Comparison of ENCODE assay signal across 8 mouse cellular contexts in the genomic region with DNA sequence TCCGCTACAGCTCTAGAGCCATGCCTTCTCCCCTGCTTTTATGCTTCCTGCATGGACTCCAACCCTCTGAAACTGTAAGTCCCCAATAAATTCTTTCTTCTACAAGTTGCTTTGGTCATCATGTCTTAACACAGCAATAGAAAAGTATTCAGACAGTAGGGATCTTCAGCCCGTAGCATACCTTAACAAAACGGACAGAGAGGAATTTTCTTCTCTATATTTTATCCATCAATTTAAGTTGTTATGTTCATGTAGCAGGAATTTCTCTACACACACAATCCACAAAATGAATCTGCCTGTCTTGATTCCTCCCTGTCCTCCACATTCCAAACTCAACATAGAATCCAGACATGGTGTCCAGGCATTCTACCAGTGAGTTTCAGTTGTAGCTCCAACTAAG. TPM values are rescaled to one million over a fixed set of nuclear protein-coding genes. Genes with fewer than 3 reads are reported as not detected.
DNase-seq lines count a peak whose midpoint lies in the region; ATAC-seq lines count a peak whose summit lies in the region.

A gene (minus strand): TSS at position 101 of the 400 bp plus-strand sequence.

- DNase-seq in layer of hippocampus, adult 8-10 months (ENCODE audit: low spot score in 2 of 2), result no peak
- DNase-seq in layer of hippocampus, adult 9-10 months (ENCODE audit: low spot score), result no peak
- no peak for DNase-seq in embryonic facial prominence, embryonic 14.5 days (ENCODE audit: low spot score)
- no peak for DNase-seq in layer of hippocampus, postnatal 10 days (ENCODE audit: low spot score in 2 of 2)
- DNase-seq in thymus, postnatal 0 days (ENCODE audit: low spot score), result no peak
- no peak for DNase-seq in spleen, adult 12 weeks (ENCODE audit: low spot score)
- no peak for DNase-seq in B cell, adult 2 months

- no peak within 1 kb of the TSS for H3K9ac ChIP-seq in embryonic facial prominence, embryonic 14.5 days (ENCODE audit: low read depth, low read length)
- peak within 1 kb of the TSS; percentile 70; the same call in 1 of the 2 replicates for H3K9ac ChIP-seq in neural tube, embryonic 13.5 days

- H3K27ac ChIP-seq in embryonic facial prominence, embryonic 14.5 days (replicated peaks; ENCODE audit: low read depth, low read length), result no peak within 1 kb of the TSS
- H3K27ac ChIP-seq in neural tube, embryonic 13.5 days (replicated peaks), result peak within 1 kb of the TSS; percentile 90

- WGBS in embryonic facial prominence, embryonic 14.5 days, result 95% methylated on average over 3 of the region's 3 CpGs
- 96% methylated on average over 3 of the region's 3 CpGs for WGBS in neural tube, embryonic 13.5 days

- no peaks in the 10 kb centered on the region for H3K36me3 ChIP-seq in embryonic facial prominence, embryonic 14.5 days (ENCODE audit: control insufficient read depth, insufficient read depth, low read length)
- H3K36me3 ChIP-seq in neural tube, embryonic 13.5 days, result no peaks in the 10 kb centered on the region

- no peak for ATAC-seq in embryonic facial prominence, embryonic 14.5 days (ENCODE audit: low read depth)
- no peak for ATAC-seq in neural tube, embryonic 13.5 days (ENCODE audit: low read depth)

- H3K9me3 ChIP-seq in embryonic facial prominence, embryonic 14.5 days (ENCODE audit: control insufficient read depth, low read length), result 0 out of 2 replicates have a peak, but pooled peaks cover 4% of the 10 kb centered on the region
- H3K9me3 ChIP-seq in neural tube, embryonic 13.5 days, result no peaks in the 10 kb centered on the region

- H3K4me1 ChIP-seq in embryonic facial prominence, embryonic 14.5 days (ENCODE audit: control insufficient read depth, insufficient read depth, low read length), result peaks cover 7% of the 10 kb centered on the region; the same call in 1 of the 2 replicates
- H3K4me1 ChIP-seq in neural tube, embryonic 13.5 days (replicated peaks), result peaks cover 51% of the 10 kb centered on the region

- H3K4me2 ChIP-seq in embryonic facial prominence, embryonic 14.5 days (ENCODE audit: low read depth, low read length), result no peak within 1 kb of the TSS
- peak within 1 kb of the TSS; percentile 78 for H3K4me2 ChIP-seq in neural tube, embryonic 13.5 days

- H3K27me3 ChIP-seq in embryonic facial prominence, embryonic 14.5 days (replicated peaks; ENCODE audit: control insufficient read depth, insufficient read depth, low read length), result peaks cover 31% of the 10 kb centered on the region
- H3K27me3 ChIP-seq in neural tube, embryonic 13.5 days, result no peaks in the 10 kb centered on the region

- no peak within 1 kb of the TSS for H3K4me3 ChIP-seq in embryonic facial prominence, embryonic 14.5 days (ENCODE audit: low read depth, low read length)
- H3K4me3 ChIP-seq in neural tube, embryonic 13.5 days, result peak within 1 kb of the TSS; percentile 50

RNA-seq across cellular contexts. Expression of the gene that starts here (rescaled TPM):
- 100 to 1,000 TPM; 369 to 408 (median 383) TPM for total RNA-seq in layer of hippocampus, adult 8-10 months (2022)
- 24.9 and 26.7 TPM in 2 replicates for polyA plus RNA-seq in embryonic facial prominence, embryonic 14.5 days (2014; fragmentation: Nextera tagmentation; extraction: Ambion mirVana)
- total RNA-seq in layer of hippocampus, postnatal 10 days (2021), result 100 to 1,000 TPM; 267 to 271 TPM
- polyA plus RNA-seq in neural tube, embryonic 13.5 days (2015; fragmentation: Nextera tagmentation; extraction: Ambion mirVana), result 126 and 142 TPM in 2 replicates
- 1.3 and 1.9 TPM in 2 replicates for polyA plus RNA-seq in thymus, postnatal 0 days (2015; fragmentation: Nextera tagmentation; extraction: Ambion mirVana)
